Mouse (Mus musculus): ENCODE results near the gene Rnf181.

The Rnf181 gene

GRCm38 (mm10) chr6:72322936-72323335 lies 43.8 kb downstream of the Rnf181 start:
- no peak for DNase-seq

GRCm38 (mm10) chr6:72319019-72319418 lies 47.7 kb downstream of the Rnf181 start:
- DNase-seq = peak in 1 of 2 experiments; percentile 36

- no peak for DNase-seq
Observed at GRCm38 (mm10) chr6:72318440-72318839, 48.3 kb downstream of the Rnf181 start.

- DNase-seq = peak; percentile 66 to 70
Observed at GRCm38 (mm10) chr6:72316044-72316443, 50.7 kb downstream of the Rnf181 start.

- peak in 1 of 2 experiments; percentile 23 for DNase-seq
Observed at GRCm38 (mm10) chr6:72315384-72315783, 51.4 kb downstream of the Rnf181 start.

GRCm38 (mm10) chr6:72313124-72313867 lies 53.5 kb downstream of the Rnf181 start:
- DNase-seq = no peak

GRCm38 (mm10) chr6:72312198-72312597 lies 54.6 kb downstream of the Rnf181 start:
- DNase-seq = no peak
